Mouse (Mus musculus) G1E (cell line): ENCODE measurements around the gene Sdf2l1.

ENCODE experiments used
- CTCF ChIP-seq: IDR thresholded peaks from 2 replicates; pipeline ENCODE4 v1.5.1; 2012; ENCODE audit warnings: low read depth, low read length, inconsistent platforms, mixed read lengths
- GATA1 ChIP-seq: IDR thresholded peaks from 2 replicates; pipeline ENCODE4 v1.6.1; 2012; ENCODE audit warnings: borderline replicate concordance, low read length, inconsistent platforms, mixed read lengths
- GATA2 ChIP-seq: IDR thresholded peaks from 2 replicates; pipeline ENCODE4 v1.6.1; 2012; ENCODE audit warnings: low read depth, low read length, inconsistent platforms, borderline replicate concordance
- POLR2AphosphoS5 ChIP-seq: IDR thresholded peaks from 2 replicates; pipeline ENCODE4 v1.6.1; 2012; ENCODE audit warnings: low read depth, low read length, inconsistent platforms; ENCODE audit not compliant: insufficient replicate concordance
- TAL1 ChIP-seq: conservative IDR thresholded peaks from 2 replicates; pipeline ENCODE4 v1.6.1; 2012; ENCODE audit warnings: low read depth, low read length, inconsistent platforms, mixed read lengths

- no peak for TF ChIP-seq CTCF
- TF ChIP-seq TAL1, result no peak
- TF ChIP-seq POLR2AphosphoS5, result no peak
- no peak for TF ChIP-seq GATA1
- TF ChIP-seq GATA2, result no peak
Observed at GRCm38 (mm10) chr16:17146772-17147235, 14.6 kb upstream of the Sdf2l1 start, which contains the start of gene Ccdc116.
